Mouse (Mus musculus): ENCODE measurements around the gene Tcl1.
A peak's percentile ranks its signal among the peaks of the same experiment; 100 is the strongest.
"Not testable (repeated sequence)": the region's sequence is repeated elsewhere in the genome, so short reads cannot be mapped to it uniquely, and the experiment has no call there.

The Tcl1 gene

GRCm38 (mm10) chr12:105222601-105223319 lies at the start of gene Tcl1:
Tcl1 (minus strand) TSS chr12:105222793.
- DNase-seq (ENCODE audit: low read depth, low spot score), result no peak

GRCm38 (mm10) chr12:105271016-105271965 lies 48.7 kb upstream of the Tcl1 start:
- peak; percentile 36 for DNase-seq (ENCODE audit: low read depth, low spot score)

- no peak for DNase-seq (ENCODE audit: low read depth, low spot score)
Measured at GRCm38 (mm10) chr12:105267076-105267475, 44.5 kb upstream of the Tcl1 start.

- DNase-seq (ENCODE audit: low read depth, low spot score), result peak; percentile 83
Measured at GRCm38 (mm10) chr12:105266096-105266495, 43.5 kb upstream of the Tcl1 start.

GRCm38 (mm10) chr12:105259221-105259620 lies 36.6 kb upstream of the Tcl1 start:
- no peak for DNase-seq (ENCODE audit: low read depth, low spot score)

GRCm38 (mm10) chr12:105258787-105259186 lies 36.2 kb upstream of the Tcl1 start:
- DNase-seq (ENCODE audit: low read depth, low spot score), result peak; percentile 35

- DNase-seq (ENCODE audit: low read depth, low spot score), result no peak
Measured at GRCm38 (mm10) chr12:105253796-105254195, 31.2 kb upstream of the Tcl1 start.

- no peak for DNase-seq (ENCODE audit: low read depth, low spot score)
Measured at GRCm38 (mm10) chr12:105248763-105249233, 26.2 kb upstream of the Tcl1 start.

- no peak for DNase-seq (ENCODE audit: low read depth, low spot score)
Measured at GRCm38 (mm10) chr12:105239060-105239459, 16.5 kb upstream of the Tcl1 start.

- no peak for DNase-seq (ENCODE audit: low read depth, low spot score)
Measured at GRCm38 (mm10) chr12:105235091-105235490, 12.5 kb upstream of the Tcl1 start.

- no peak for DNase-seq (ENCODE audit: low read depth, low spot score)
Measured at GRCm38 (mm10) chr12:105234362-105234761, 11.8 kb upstream of the Tcl1 start.

GRCm38 (mm10) chr12:105224621-105225320 lies 2.2 kb upstream of the Tcl1 start:
- DNase-seq (ENCODE audit: low read depth, low spot score), result no peak

GRCm38 (mm10) chr12:105217101-105217760 lies 5.4 kb downstream of the Tcl1 start:
- no peak for DNase-seq (ENCODE audit: low read depth, low spot score)

GRCm38 (mm10) chr12:105209231-105209630 lies 13.4 kb downstream of the Tcl1 start:
- no peak for DNase-seq (ENCODE audit: low read depth, low spot score)

- no peak for DNase-seq (ENCODE audit: low read depth, low spot score)
Measured at GRCm38 (mm10) chr12:105208441-105208840, 14.2 kb downstream of the Tcl1 start.

GRCm38 (mm10) chr12:105207071-105207470 lies 15.5 kb downstream of the Tcl1 start:
- no peak for DNase-seq (ENCODE audit: low read depth, low spot score)

- not testable (repeated sequence) for DNase-seq (ENCODE audit: low read depth, low spot score)
Measured at GRCm38 (mm10) chr12:105201657-105202056, 20.9 kb downstream of the Tcl1 start, which contains the start of gene Tcl1b4. Tcl1b4 (plus strand) TSS chr12:105201957.

GRCm38 (mm10) chr12:105199684-105200497 lies 22.7 kb downstream of the Tcl1 start:
- not testable (repeated sequence) for DNase-seq (ENCODE audit: low read depth, low spot score)

GRCm38 (mm10) chr12:105190743-105191142 lies 31.9 kb downstream of the Tcl1 start, which contains the start of gene Tcl1b3:
Tcl1b3 (plus strand) TSS chr12:105191043.
- not testable (repeated sequence) for DNase-seq (ENCODE audit: low read depth, low spot score)

- DNase-seq (ENCODE audit: low read depth, low spot score), result not testable (repeated sequence)
Measured at GRCm38 (mm10) chr12:105188980-105189379, 33.6 kb downstream of the Tcl1 start.
